Mouse (Mus musculus): ENCODE measurements around the gene Mrpl51. TPM values are rescaled to one million over a fixed set of nuclear protein-coding genes. Genes with fewer than 3 reads are reported as not detected.

Mrpl51 gene
- total RNA-seq, 1 experiment, result 184 TPM

DNA sequence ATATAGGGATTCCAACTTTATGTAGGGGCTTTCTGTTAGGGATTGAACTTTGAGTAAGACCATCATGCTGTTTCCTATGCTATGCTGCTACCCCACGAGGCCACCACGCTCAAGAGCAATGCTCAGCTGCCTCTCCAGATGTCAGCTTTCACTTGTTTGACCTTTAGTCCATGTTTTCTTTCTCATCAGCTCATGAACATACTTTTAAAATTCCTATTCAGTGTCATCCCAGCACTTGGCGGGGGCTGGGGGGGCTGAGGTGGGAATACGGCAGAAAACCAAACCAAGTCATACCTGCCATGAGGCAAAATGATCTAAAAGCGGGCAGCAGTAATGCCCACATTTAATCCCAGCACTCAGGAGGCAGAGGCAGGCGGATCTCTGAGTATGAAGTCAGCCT is 21.5 kb downstream of the Mrpl51 start:
- H3K27ac ChIP-seq (ENCODE audit: insufficient read depth, low read depth, low read length, poor library complexity, severe bottlenecking), result no peak overlapping the region
- H3K9ac ChIP-seq (ENCODE audit: insufficient read depth, low read depth, low read length, poor library complexity, severe bottlenecking), result no peak overlapping the region
- H3K4me3 ChIP-seq (ENCODE audit: insufficient read depth in 1 of 2, low read depth in 1 of 2, low read length in 2 of 2, poor library complexity in 1 of 2, severe bottlenecking in 1 of 2), result no peak overlapping the region
- H3K4me1 ChIP-seq (ENCODE audit: control insufficient read depth in 2 of 2, insufficient read depth in 2 of 2, low read length in 2 of 2, poor library complexity in 1 of 2), result 0 out of 4 replicates have a peak, but pooled peaks cover 0 to 3% of the 10 kb centered on the region in 2 experiments
- H3K36me3 ChIP-seq (ENCODE audit: control insufficient read depth, insufficient read depth, low read length, poor library complexity, severe bottlenecking), result no peaks in the 10 kb centered on the region
- no peaks in the 10 kb centered on the region for H3K9me3 ChIP-seq (ENCODE audit: control insufficient read depth, insufficient read depth, low read depth, low read length)
- no peak for DNase-seq (ENCODE audit: low read depth, low spot score)
- TF ChIP-seq CHD2 (IDR thresholded peaks at IDR 0.05; ENCODE audit: low read depth, low read length) (no peak), MAFK (IDR thresholded peaks at IDR 0.05; ENCODE audit: insufficient read depth, low read depth, low read length) (no peak), ZNF384 (IDR thresholded peaks at IDR 0.05; ENCODE audit: low read depth, low read length) (no peak), HCFC1 (IDR thresholded peaks at IDR 0.05; ENCODE audit: borderline replicate concordance, insufficient read depth, low read length) (no peak), ZC3H11A (IDR thresholded peaks at IDR 0.05; ENCODE audit: borderline replicate concordance, low read depth, low read length) (no peak)
- in situ Hi-C loops (cut with MboI; ENCODE audit: low sequenced_read_pairs in 2 of 2, unreplicated experiment in 2 of 2), result no loop called here

DNA sequence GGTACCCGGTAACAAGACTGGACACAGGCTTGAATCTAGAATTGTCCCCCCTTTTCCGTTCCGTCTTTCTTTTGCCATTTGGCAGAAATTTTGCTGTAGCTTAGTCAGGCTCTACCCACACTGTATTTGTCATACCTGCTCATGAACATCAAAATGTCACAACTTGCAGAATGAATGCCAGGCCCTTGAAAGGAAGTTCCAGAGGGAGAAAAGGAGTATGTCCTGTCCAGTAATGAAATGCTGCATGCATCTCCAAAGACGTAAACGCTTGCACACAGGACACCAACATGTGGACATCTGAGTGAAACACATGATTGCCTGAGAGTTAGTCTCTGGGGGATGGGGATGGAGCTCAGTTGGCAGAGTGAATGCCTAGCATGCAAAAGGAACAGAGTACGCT is 22.1 kb downstream of the Mrpl51 start:
- DNase-seq (ENCODE audit: low read depth, low spot score), result no peak
- Histone ChIP-seq H3K27ac (ENCODE audit: insufficient read depth, low read depth, low read length, poor library complexity, severe bottlenecking) (no peak overlapping the region), H3K4me3 (ENCODE audit: insufficient read depth in 1 of 2, low read depth in 1 of 2, low read length in 2 of 2, poor library complexity in 1 of 2, severe bottlenecking in 1 of 2) (no peak overlapping the region), H3K9me3 (ENCODE audit: control insufficient read depth, insufficient read depth, low read depth, low read length) (no peaks in the 10 kb centered on the region), H3K9ac (ENCODE audit: insufficient read depth, low read depth, low read length, poor library complexity, severe bottlenecking) (no peak overlapping the region), H3K36me3 (ENCODE audit: control insufficient read depth, insufficient read depth, low read length, poor library complexity, severe bottlenecking) (no peaks in the 10 kb centered on the region), H3K4me1 (ENCODE audit: control insufficient read depth in 2 of 2, insufficient read depth in 2 of 2, low read length in 2 of 2, poor library complexity in 1 of 2) (0 out of 4 replicates have a peak, but pooled peaks cover 0 to 3% of the 10 kb centered on the region in 2 experiments)
- TF ChIP-seq MAFK (IDR thresholded peaks at IDR 0.05; ENCODE audit: insufficient read depth, low read depth, low read length), result no peak
- no peak for TF ChIP-seq ZNF384 (IDR thresholded peaks at IDR 0.05; ENCODE audit: low read depth, low read length)
- TF ChIP-seq HCFC1 (IDR thresholded peaks at IDR 0.05; ENCODE audit: borderline replicate concordance, insufficient read depth, low read length), result no peak
- TF ChIP-seq CHD2 (IDR thresholded peaks at IDR 0.05; ENCODE audit: low read depth, low read length), result no peak
- no peak for TF ChIP-seq ZC3H11A (IDR thresholded peaks at IDR 0.05; ENCODE audit: borderline replicate concordance, low read depth, low read length)
- in situ Hi-C loops (cut with MboI; ENCODE audit: low sequenced_read_pairs in 2 of 2, unreplicated experiment in 2 of 2), result no loop called here

DNA sequence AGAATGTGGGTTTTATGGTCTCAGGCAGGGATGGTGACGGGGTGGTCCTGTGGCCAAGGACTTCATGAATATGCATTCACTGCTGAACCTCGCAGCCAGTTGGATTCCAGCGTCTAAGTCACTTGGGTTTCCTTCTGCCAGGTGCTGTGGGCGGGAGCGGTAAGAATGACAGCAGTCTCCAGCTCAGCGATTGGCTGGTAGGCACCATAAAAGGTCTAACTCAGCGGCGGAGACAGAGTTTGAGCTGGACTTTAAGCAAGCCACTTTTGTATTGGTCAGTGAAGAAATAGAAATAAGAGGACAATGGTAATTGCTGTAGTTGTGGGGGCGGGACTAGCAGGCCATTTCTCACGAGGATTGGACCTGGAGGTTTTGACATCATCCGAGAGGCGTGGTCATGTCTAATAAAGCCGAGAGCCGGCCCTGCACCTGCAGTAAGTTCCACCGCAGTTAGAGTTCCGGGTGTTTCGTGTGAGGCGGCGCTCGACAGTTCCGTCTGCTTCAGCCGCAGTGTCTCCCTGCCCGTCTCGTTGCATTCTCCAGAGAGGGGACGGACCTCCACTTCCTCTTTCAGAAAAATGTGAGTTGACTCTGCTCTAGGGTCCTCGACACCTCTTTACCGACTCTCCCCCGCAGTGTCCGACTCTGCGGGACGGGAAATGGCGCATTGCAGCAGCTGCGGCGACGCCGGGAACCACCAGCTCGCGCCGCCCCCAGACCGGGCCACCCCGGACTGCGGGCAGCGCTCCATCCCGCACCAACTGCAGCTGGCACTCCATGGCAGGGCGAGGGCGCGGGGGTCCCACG is 23.8 kb downstream of the Mrpl51 start, which contains the start of gene Vamp1:
Gene Vamp1, plus strand, starts transcription at position 404 of the 807 bp plus-strand sequence.
- H3K9ac ChIP-seq (ENCODE audit: insufficient read depth, low read depth, low read length, poor library complexity, severe bottlenecking), result peak within 1 kb of the TSS; percentile 82
- in situ Hi-C loops (cut with MboI; ENCODE audit: low sequenced_read_pairs in 2 of 2, unreplicated experiment in 2 of 2), result no loop called here
- TF ChIP-seq ZNF384 (IDR thresholded peaks at IDR 0.05; ENCODE audit: low read depth, low read length) (no peak), HCFC1 (IDR thresholded peaks at IDR 0.05; ENCODE audit: borderline replicate concordance, insufficient read depth, low read length) (peak; percentile 85; the same call in 1 of the 2 replicates), CHD2 (IDR thresholded peaks at IDR 0.05; ENCODE audit: low read depth, low read length) (no peak), ZC3H11A (IDR thresholded peaks at IDR 0.05; ENCODE audit: borderline replicate concordance, low read depth, low read length) (no peak), MAFK (IDR thresholded peaks at IDR 0.05; ENCODE audit: insufficient read depth, low read depth, low read length) (no peak)
- no peaks in the 10 kb centered on the region for H3K9me3 ChIP-seq (ENCODE audit: control insufficient read depth, insufficient read depth, low read depth, low read length)
- DNase-seq (ENCODE audit: low read depth, low spot score), result peak; percentile 98
- H3K27ac ChIP-seq (ENCODE audit: insufficient read depth, low read depth, low read length, poor library complexity, severe bottlenecking), result no peak within 1 kb of the TSS
- peak within 1 kb of the TSS; percentile 67 to 82 for H3K4me3 ChIP-seq (ENCODE audit: insufficient read depth in 1 of 2, low read depth in 1 of 2, low read length in 2 of 2, poor library complexity in 1 of 2, severe bottlenecking in 1 of 2)
- peaks cover 5% of the 10 kb centered on the region; the same call in 1 of the 2 replicates for H3K36me3 ChIP-seq (ENCODE audit: control insufficient read depth, insufficient read depth, low read length, poor library complexity, severe bottlenecking)
- peaks cover 3 to 5% of the 10 kb centered on the region in 2 experiments; a peak in 1 of 4 replicates for H3K4me1 ChIP-seq (ENCODE audit: control insufficient read depth in 2 of 2, insufficient read depth in 2 of 2, low read length in 2 of 2, poor library complexity in 1 of 2)

DNA sequence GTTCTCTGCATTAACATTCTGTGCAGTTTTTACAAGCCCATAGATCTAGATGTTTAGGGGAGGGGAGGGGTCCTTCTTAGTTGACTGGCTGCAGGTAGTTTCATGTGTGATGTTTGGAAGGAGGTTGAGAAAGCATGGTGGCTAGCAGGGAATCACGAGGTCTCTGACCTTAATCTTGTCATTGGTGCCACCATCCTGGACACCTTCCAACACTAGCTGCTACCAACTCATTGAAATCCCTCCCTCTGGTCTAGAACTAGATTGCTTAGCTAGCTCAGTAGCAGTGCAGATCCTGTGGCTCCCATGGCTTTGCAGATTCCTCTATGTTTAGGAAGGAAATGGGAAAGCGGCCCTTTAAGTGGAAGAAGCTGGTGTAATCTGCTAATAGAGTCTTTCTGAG is 25.3 kb downstream of the Mrpl51 start:
- TF ChIP-seq CHD2 (IDR thresholded peaks at IDR 0.05; ENCODE audit: low read depth, low read length) (no peak), ZC3H11A (IDR thresholded peaks at IDR 0.05; ENCODE audit: borderline replicate concordance, low read depth, low read length) (no peak), HCFC1 (IDR thresholded peaks at IDR 0.05; ENCODE audit: borderline replicate concordance, insufficient read depth, low read length) (no peak), ZNF384 (IDR thresholded peaks at IDR 0.05; ENCODE audit: low read depth, low read length) (no peak), MAFK (IDR thresholded peaks at IDR 0.05; ENCODE audit: insufficient read depth, low read depth, low read length) (no peak)
- H3K9ac ChIP-seq (ENCODE audit: insufficient read depth, low read depth, low read length, poor library complexity, severe bottlenecking), result no peak overlapping the region
- no peak for DNase-seq (ENCODE audit: low read depth, low spot score)

More for the DNA sequence above, 25.3 kb downstream of the Mrpl51 start:
- in situ Hi-C loops (cut with MboI; ENCODE audit: low sequenced_read_pairs in 2 of 2, unreplicated experiment in 2 of 2), result no loop called here
- no peaks in the 10 kb centered on the region for H3K9me3 ChIP-seq (ENCODE audit: control insufficient read depth, insufficient read depth, low read depth, low read length)
- H3K4me3 ChIP-seq (ENCODE audit: insufficient read depth in 1 of 2, low read depth in 1 of 2, low read length in 2 of 2, poor library complexity in 1 of 2, severe bottlenecking in 1 of 2), result no peak overlapping the region
- peaks cover 5% of the 10 kb centered on the region; the same call in 1 of the 2 replicates for H3K36me3 ChIP-seq (ENCODE audit: control insufficient read depth, insufficient read depth, low read length, poor library complexity, severe bottlenecking)
- H3K4me1 ChIP-seq (ENCODE audit: control insufficient read depth in 2 of 2, insufficient read depth in 2 of 2, low read length in 2 of 2, poor library complexity in 1 of 2), result peaks cover 3 to 5% of the 10 kb centered on the region in 2 experiments; a peak in 1 of 4 replicates
- H3K27ac ChIP-seq (ENCODE audit: insufficient read depth, low read depth, low read length, poor library complexity, severe bottlenecking), result no peak overlapping the region

Data from ES-E14 (cell line).